Mouse (Mus musculus) neural tube, embryonic 14.5 days (tissue): ENCODE results near the gene Gm5134. TPM values are rescaled to one million over a fixed set of nuclear protein-coding genes. Genes with fewer than 3 reads are reported as not detected.

ENCODE experiments used
- ATAC-seq: fragments of 200-750 bp; cut with Nextera tagmentation; 2 replicates; pipeline ENCODE4 v1.8.0; 2017; ENCODE audit warnings: low read depth, mild to moderate bottlenecking, moderate TSS enrichment, moderate library complexity
- H3K27ac ChIP-seq: fragments of 300-500 bp; sonication (generic); 2 replicates; pipeline ENCODE4 v1.5.1; 2014; ENCODE audit warnings: low read depth, mild to moderate bottlenecking, control low read depth, low read length, moderate library complexity, mixed read lengths
- H3K27me3 ChIP-seq: fragments of 300-500 bp; sonication (generic); 2 replicates; pipeline ENCODE4 v1.6.1; 2014; ENCODE audit warnings: low read length; ENCODE audit not compliant: control insufficient read depth, insufficient read depth
- H3K36me3 ChIP-seq: fragments of 300-500 bp; sonication (generic); 2 replicates; pipeline ENCODE4 v1.6.1; 2014; ENCODE audit warnings: low read length, mixed read lengths; ENCODE audit not compliant: control insufficient read depth, insufficient read depth
- H3K4me1 ChIP-seq: fragments of 300-500 bp; sonication (generic); 2 replicates; pipeline ENCODE4 v1.6.1; 2014; ENCODE audit warnings: low read length; ENCODE audit not compliant: control insufficient read depth, insufficient read depth
- H3K4me2 ChIP-seq: fragments of 300-500 bp; sonication (generic); 2 replicates; pipeline ENCODE4 v1.6.1; 2014; ENCODE audit warnings: mild to moderate bottlenecking, low read depth, low read length, control low read depth
- H3K4me3 ChIP-seq: fragments of 300-500 bp; sonication (generic); 2 replicates; pipeline ENCODE4 v1.5.1; 2014; ENCODE audit warnings: low read depth, low read length, control low read depth, mixed read lengths
- H3K9ac ChIP-seq: fragments of 300-500 bp; sonication (generic); replicated peaks from 2 replicates; pipeline ENCODE4 v1.6.1; 2014; ENCODE audit warnings: low read depth, mild to moderate bottlenecking, control low read depth, low read length, mixed read lengths
- H3K9me3 ChIP-seq: fragments of 300-500 bp; sonication (generic); 2 replicates; pipeline ENCODE4 v1.6.1; 2016; ENCODE audit warnings: low read length; ENCODE audit not compliant: control insufficient read depth
- WGBS: fragments of 180-500 bp; shearing (Covaris S2); extraction: QIAGEN DNeasy Blood & Tissue Kit; methylation state at CpG from one replicate; pipeline ENCODE4 v1.1.7; 2014; 5-methylcytosine and 5-hydroxymethylcytosine counted together
- polyA plus RNA-seq: library from polyadenylated mRNA; unstranded; fragments of >200 nt; fragmentation: Nextera tagmentation; extraction: Ambion mirVana; gene quantifications from 2 replicates; pipeline ENCODE4 v1.2.1, GENCODE M21; 2014

Gene Gm5134
- polyA plus RNA-seq, 1 experiment from 2014 or later: 0.17 TPM

- H3K36me3 ChIP-seq: no peaks in the 10 kb centered on the region
- 0 out of 2 replicates have a peak, but pooled peaks cover 3% of the 10 kb centered on the region for H3K9me3 ChIP-seq
- H3K9ac ChIP-seq: no peak overlapping the region
- no peak overlapping the region for H3K4me3 ChIP-seq
- WGBS: 98% methylated on average over 9 of the region's 10 CpGs
- H3K4me2 ChIP-seq: no peak overlapping the region
- ATAC-seq: no peak
- no peaks in the 10 kb centered on the region for H3K4me1 ChIP-seq
- H3K27ac ChIP-seq: no peak overlapping the region
- no peaks in the 10 kb centered on the region for H3K27me3 ChIP-seq
These were observed 71.3 kb downstream of the Gm5134 start for GRCm38 (mm10) chr10:76025470-76026190.

DNA sequence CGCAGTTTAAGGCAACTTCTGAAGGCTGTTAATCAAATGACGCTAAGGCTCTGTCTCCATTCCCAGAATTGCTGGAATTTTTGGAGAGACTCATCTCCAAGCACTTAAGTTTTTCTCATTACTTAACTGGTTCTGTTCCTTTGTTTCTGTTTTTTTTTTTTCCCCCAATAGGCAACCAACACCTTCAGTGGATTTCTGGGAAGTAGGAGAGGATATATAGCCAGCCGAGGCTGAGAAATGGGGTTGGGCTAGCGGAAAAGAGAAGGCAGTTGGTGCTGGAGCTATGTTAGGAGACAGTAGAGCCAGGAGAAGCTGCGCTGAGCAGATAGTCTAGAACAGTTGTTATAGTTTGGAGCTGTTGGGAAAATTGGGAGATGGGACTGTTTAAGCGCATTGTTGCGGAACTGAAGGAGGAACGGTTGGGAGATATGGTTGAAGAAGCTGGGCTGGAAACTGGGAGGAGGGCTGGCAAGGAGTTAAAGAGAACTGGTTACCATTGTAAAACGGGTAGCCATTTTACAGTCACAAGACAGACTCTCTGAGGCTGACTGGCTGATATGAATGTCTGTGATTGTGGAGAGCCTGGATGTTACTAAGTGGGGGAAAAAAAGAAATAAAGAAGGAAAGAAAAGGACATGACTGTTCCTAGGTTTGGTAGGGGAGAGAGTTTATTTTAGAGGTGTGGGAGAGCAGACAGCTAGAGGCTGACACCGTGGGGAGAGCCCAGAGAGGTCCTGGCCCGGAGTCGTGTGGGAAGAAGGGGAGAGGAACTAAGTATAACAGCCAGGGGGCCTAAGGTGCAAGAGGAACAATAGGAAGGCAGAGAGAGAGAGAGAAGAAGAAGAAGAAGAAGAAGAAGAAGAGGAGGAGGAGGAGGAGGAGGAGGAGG, 73.1 kb downstream of the Gm5134 start:
- Histone ChIP-seq H3K27ac (no peak overlapping the region), H3K4me1 (no peaks in the 10 kb centered on the region), H3K36me3 (no peaks in the 10 kb centered on the region), H3K9me3 (0 out of 2 replicates have a peak, but pooled peaks cover 3% of the 10 kb centered on the region), H3K4me3 (no peak overlapping the region), H3K4me2 (no peak overlapping the region), H3K9ac (no peak overlapping the region), H3K27me3 (no peaks in the 10 kb centered on the region)
- 65% methylated on average over 12 of the region's 12 CpGs for WGBS
- ATAC-seq: no peak

GRCm38 (mm10) chr10:76028016-76028366, 73.7 kb downstream of the Gm5134 start:
- Histone ChIP-seq H3K27me3 (no peaks in the 10 kb centered on the region), H3K4me2 (no peak overlapping the region), H3K9me3 (0 out of 2 replicates have a peak, but pooled peaks cover 3% of the 10 kb centered on the region), H3K4me1 (peaks cover under 1% of the 10 kb centered on the region; the same call in 1 of the 2 replicates), H3K9ac (no peak overlapping the region), H3K27ac (no peak overlapping the region), H3K36me3 (no peaks in the 10 kb centered on the region), H3K4me3 (no peak overlapping the region)
- ATAC-seq: no peak
- WGBS: 30% methylated on average over 4 of the region's 4 CpGs

DNA sequence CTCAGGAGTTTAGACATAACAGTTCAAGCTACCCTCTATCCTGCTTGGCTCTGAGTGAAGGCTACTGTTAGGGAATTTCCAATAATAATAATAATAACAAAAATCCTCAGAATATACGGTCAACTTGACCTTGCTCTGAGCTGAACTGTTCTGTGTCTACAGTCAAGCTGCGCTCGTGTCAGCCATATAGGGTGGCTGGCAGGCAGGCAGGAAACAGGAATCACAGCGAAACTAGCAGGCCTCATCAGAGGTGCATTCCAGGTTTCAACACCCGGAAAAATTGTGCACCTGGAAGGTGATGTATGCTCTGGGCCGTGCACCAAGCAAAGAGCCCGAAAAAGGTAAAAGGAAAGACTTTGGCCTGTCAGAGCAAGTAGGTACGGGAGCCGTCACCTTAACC, 74.1 kb downstream of the Gm5134 start:
- H3K27ac ChIP-seq: no peak overlapping the region
- no peak for ATAC-seq
- H3K4me3 ChIP-seq: no peak overlapping the region
- peaks cover 5% of the 10 kb centered on the region; the same call in 1 of the 2 replicates for H3K4me1 ChIP-seq
- H3K27me3 ChIP-seq: no peaks in the 10 kb centered on the region
- H3K36me3 ChIP-seq: no peaks in the 10 kb centered on the region
- WGBS: 74% methylated on average over 9 of the region's 9 CpGs
- H3K9me3 ChIP-seq: 0 out of 2 replicates have a peak, but pooled peaks cover 3% of the 10 kb centered on the region
- no peak overlapping the region for H3K4me2 ChIP-seq
- H3K9ac ChIP-seq: no peak overlapping the region

DNA sequence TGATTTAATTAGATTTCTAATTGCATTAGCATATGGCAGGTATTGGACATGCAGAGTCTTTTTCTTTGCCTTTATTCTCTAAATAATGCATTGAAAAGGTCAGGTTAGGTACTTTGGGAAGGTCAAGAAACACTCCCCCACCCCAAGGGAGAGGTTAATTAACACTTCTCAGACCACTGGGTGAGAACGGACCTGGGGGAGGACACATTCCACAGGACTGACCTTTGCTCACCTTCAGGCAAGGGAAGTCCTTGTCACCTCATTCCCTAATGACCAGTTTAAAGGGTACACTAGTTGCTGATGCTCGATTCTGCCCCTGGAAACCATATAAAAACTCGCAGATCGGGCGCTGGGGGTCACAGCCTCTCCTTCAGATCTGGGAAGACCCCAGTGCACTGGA, 75.0 kb downstream of the Gm5134 start:
- H3K4me2 ChIP-seq: no peak overlapping the region
- H3K27me3 ChIP-seq: no peaks in the 10 kb centered on the region
- H3K9me3 ChIP-seq: 0 out of 2 replicates have a peak, but pooled peaks cover 3% of the 10 kb centered on the region
- H3K4me1 ChIP-seq: peaks cover 6% of the 10 kb centered on the region; the same call in 1 of the 2 replicates
- 80% methylated on average over 5 of the region's 5 CpGs for WGBS
- H3K27ac ChIP-seq: no peak overlapping the region
- H3K4me3 ChIP-seq: no peak overlapping the region
- H3K36me3 ChIP-seq: no peaks in the 10 kb centered on the region
- H3K9ac ChIP-seq: no peak overlapping the region
- ATAC-seq: no peak

- Histone ChIP-seq H3K36me3 (no peaks in the 10 kb centered on the region), H3K27me3 (no peaks in the 10 kb centered on the region), H3K4me3 (no peak overlapping the region), H3K9me3 (no peaks in the 10 kb centered on the region), H3K4me2 (no peak overlapping the region), H3K27ac (no peak overlapping the region), H3K9ac (no peak overlapping the region), H3K4me1 (peaks cover 6% of the 10 kb centered on the region; the same call in 1 of the 2 replicates)
- no peak for ATAC-seq
- WGBS: 66% methylated on average over 5 of the region's 5 CpGs
These were observed 76.2 kb downstream of the Gm5134 start for GRCm38 (mm10) chr10:76030496-76030895.

DNA sequence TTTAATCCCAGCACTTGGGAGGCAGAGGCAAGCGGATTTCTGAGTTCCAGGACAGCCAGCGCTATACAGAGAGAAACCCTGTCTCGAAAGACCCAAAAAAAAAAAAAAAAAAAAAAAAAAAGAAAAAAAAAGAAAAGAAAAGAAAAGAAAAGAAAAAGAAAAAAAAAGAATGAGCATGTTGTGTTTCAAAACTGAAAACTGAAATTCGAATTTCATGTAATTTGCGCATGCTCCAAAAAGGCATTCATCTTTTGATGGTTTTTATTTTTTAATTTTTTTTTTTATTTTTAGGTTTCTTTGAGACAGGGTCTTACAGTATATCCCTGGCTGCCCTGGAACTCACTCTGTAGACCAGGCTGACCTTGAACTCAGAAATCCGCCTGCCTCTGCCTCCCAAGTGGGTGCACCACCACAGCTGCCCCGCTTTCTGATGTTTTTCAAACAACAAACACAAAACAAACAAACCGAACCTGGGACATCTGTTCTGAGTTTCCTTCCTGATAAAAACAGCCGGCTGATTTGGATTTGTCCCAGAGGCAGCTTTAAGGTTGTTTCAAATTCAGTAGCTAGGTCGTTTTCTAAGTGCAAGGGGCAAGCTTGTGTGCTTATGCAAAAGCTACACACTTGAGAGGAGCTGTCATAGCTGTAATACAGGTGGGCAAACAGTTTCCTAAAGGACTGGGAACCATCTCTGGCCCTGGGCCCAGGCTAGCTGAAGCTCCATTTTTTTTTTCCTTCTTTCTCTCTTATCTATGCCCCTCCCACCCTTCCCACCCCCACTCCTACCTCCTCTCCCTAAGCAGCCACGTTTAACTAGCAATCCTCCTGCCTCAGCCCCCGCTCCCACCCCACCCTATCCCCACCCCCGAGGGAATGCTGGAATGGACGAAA, 77.4 kb downstream of the Gm5134 start:
- ATAC-seq: peak; percentile 75
- 58% methylated on average over 14 of the region's 14 CpGs for WGBS

DNA sequence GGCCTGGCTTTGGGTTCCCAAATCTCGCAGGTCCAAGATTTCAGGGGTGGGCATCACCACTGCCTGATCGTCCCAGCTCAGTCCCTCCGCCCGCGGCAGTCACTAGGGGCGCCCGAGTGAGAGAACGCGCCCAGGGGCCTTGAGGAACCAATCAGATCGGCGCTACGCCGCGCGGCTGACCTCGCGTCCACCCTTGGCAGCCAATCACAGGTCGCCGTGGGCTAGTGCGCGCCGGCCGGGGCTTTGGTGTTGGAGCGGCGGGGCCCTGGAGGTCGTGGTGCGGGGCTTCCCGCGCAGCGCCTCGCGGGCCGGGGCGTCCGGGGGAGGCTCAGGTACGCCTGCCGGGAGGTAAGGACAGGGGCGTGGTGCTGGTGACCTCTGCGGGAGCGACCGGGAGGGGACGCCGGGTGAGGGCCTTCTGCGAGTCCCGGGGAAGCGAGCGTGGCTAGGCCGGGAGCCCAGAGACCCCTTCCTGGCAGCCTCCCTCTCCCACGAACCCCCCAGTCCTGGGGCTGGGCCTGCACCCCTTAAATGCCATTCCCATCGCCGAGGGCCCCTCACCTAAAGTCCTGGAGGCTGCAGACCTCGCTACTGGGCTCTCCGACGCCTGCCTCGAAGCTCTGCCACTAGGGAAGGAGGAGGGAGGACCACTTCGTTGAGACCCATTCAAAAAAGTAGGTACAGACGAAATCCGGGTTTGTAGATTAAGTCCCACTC, 78.2 kb downstream of the Gm5134 start, which contains the start of gene Zfp280b:
TSS of gene Zfp280b (plus strand) at position 249 of the 717 bp plus-strand sequence.
- Histone ChIP-seq H3K27ac (peak within 1 kb of the TSS; percentile 69), H3K4me3 (peak within 1 kb of the TSS; percentile 87), H3K27me3 (no peaks in the 10 kb centered on the region), H3K36me3 (no peaks in the 10 kb centered on the region), H3K4me2 (peak within 1 kb of the TSS; percentile 80), H3K4me1 (peaks cover 6% of the 10 kb centered on the region; the same call in 1 of the 2 replicates), H3K9me3 (no peaks in the 10 kb centered on the region), H3K9ac (peak within 1 kb of the TSS; percentile 71)
- WGBS: under 1% methylated on average over 56 of the region's 58 CpGs
- peak; percentile 99 for ATAC-seq

More for the DNA sequence above, 77.4 kb downstream of the Gm5134 start:
- no peaks in the 10 kb centered on the region for H3K27me3 ChIP-seq
- no peaks in the 10 kb centered on the region for H3K36me3 ChIP-seq
- no peaks in the 10 kb centered on the region for H3K9me3 ChIP-seq
- H3K4me2 ChIP-seq: peak overlapping the region; percentile 80
- peaks cover 6% of the 10 kb centered on the region; the same call in 1 of the 2 replicates for H3K4me1 ChIP-seq
- peak overlapping the region; percentile 69 for H3K27ac ChIP-seq
- peak overlapping the region; percentile 87 for H3K4me3 ChIP-seq
- peak overlapping the region; percentile 71 for H3K9ac ChIP-seq
